Mouse (Mus musculus): ENCODE results near the gene Fmnl2. TPM values are rescaled to one million over a fixed set of nuclear protein-coding genes. Genes with fewer than 3 reads are reported as not detected.

The Fmnl2 gene
- polyA plus RNA-seq, 1 experiment, result 1.3 TPM

GRCm38 (mm10) chr2:53079693-53080286 is 222.1 kb downstream of the Fmnl2 start:
- peak overlapping the region; percentile 99 for H3K27ac ChIP-seq (ENCODE audit: control insufficient read depth, insufficient read depth, low read depth, low read length)
- peaks cover 7% of the 10 kb centered on the region for H3K4me1 ChIP-seq (ENCODE audit: control insufficient read depth, insufficient read depth, low read length)
- TF ChIP-seq CTCF (IDR thresholded peaks at IDR 0.05; ENCODE audit: control insufficient read depth, insufficient read depth, insufficient replicate concordance, low read depth, low read length) (no peak), POLR2A (IDR thresholded peaks at IDR 0.05; ENCODE audit: control insufficient read depth, low read depth, low read length) (no peak)
- H3K36me3 ChIP-seq (ENCODE audit: control insufficient read depth, insufficient read depth, low read length), result no peaks in the 10 kb centered on the region
- no peaks in the 10 kb centered on the region for H3K27me3 ChIP-seq (ENCODE audit: control insufficient read depth, insufficient read depth, low read length)
- H3K4me3 ChIP-seq (ENCODE audit: control insufficient read depth, low read depth, low read length), result no peak overlapping the region; the same call in 1 of the 2 replicates

GRCm38 (mm10) chr2:53082045-53082444 is 224.4 kb downstream of the Fmnl2 start:
- Histone ChIP-seq H3K4me1 (ENCODE audit: control insufficient read depth, insufficient read depth, low read length) (peaks cover 7% of the 10 kb centered on the region), H3K36me3 (ENCODE audit: control insufficient read depth, insufficient read depth, low read length) (no peaks in the 10 kb centered on the region), H3K4me3 (ENCODE audit: control insufficient read depth, low read depth, low read length) (no peak overlapping the region), H3K27me3 (ENCODE audit: control insufficient read depth, insufficient read depth, low read length) (no peaks in the 10 kb centered on the region), H3K27ac (ENCODE audit: control insufficient read depth, insufficient read depth, low read depth, low read length) (no peak overlapping the region)
- TF ChIP-seq CTCF (IDR thresholded peaks at IDR 0.05; ENCODE audit: control insufficient read depth, insufficient read depth, insufficient replicate concordance, low read depth, low read length) (no peak), POLR2A (IDR thresholded peaks at IDR 0.05; ENCODE audit: control insufficient read depth, low read depth, low read length) (no peak)

- H3K27ac ChIP-seq (ENCODE audit: control insufficient read depth, insufficient read depth, low read depth, low read length), result no peak overlapping the region
- H3K4me3 ChIP-seq (ENCODE audit: control insufficient read depth, low read depth, low read length), result no peak overlapping the region
- no peaks in the 10 kb centered on the region for H3K36me3 ChIP-seq (ENCODE audit: control insufficient read depth, insufficient read depth, low read length)
- no peak for TF ChIP-seq CTCF (IDR thresholded peaks at IDR 0.05; ENCODE audit: control insufficient read depth, insufficient read depth, insufficient replicate concordance, low read depth, low read length)
- no peak for TF ChIP-seq POLR2A (IDR thresholded peaks at IDR 0.05; ENCODE audit: control insufficient read depth, low read depth, low read length)
- H3K27me3 ChIP-seq (ENCODE audit: control insufficient read depth, insufficient read depth, low read length), result no peaks in the 10 kb centered on the region
- H3K4me1 ChIP-seq (ENCODE audit: control insufficient read depth, insufficient read depth, low read length), result peaks cover 7% of the 10 kb centered on the region
Observed at GRCm38 (mm10) chr2:53082501-53082900, 224.8 kb downstream of the Fmnl2 start.

DNA sequence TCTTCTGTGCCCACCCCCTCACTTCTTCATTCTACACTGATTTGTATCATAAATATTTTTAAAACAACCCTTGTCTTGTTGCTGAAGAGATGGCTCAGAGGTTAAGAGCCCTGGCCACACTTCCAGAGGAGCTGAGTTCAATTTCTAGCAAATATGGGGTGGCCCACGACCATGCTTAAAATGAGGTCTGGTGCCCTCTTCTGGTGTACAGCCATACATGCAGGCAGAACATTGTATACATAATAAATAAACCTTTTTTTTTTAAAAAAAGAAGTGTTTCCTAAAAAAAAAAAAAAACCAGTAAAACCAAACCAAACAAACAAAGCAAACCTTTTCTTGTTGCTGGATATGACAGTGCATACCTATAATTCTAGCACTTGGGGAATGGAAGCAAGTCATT is 225.6 kb downstream of the Fmnl2 start:
- H3K27ac ChIP-seq (ENCODE audit: control insufficient read depth, insufficient read depth, low read depth, low read length), result no peak overlapping the region

DNA sequence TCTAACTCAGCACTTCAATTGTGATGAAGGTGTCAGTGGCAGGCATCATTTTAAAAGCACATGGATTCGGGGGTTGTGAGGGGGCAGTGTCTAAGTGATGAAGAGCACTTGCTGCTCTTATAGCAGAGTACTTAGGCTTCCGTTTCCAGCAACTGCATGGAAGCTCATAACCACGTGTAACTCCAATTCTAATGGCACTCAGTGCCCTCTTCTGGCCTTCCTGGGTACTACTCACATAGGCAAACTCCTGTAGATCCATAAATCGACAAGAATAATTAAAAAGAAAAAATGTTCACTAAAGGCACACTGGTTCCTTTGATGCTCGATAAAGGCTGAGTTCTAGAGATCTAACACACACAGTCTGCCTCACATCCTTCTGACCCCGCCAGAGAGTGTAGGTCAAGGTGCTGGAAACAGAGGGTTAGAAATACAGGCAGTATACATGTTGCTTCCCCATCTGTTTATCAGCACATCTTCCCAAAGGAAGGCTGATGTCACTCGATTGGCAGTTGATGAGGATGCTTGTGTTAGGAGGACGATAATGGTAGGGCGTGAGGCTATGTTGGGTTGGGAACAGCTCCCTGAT is 228.1 kb downstream of the Fmnl2 start:
- H3K36me3 ChIP-seq (ENCODE audit: control insufficient read depth, insufficient read depth, low read length), result no peaks in the 10 kb centered on the region
- H3K27ac ChIP-seq (ENCODE audit: control insufficient read depth, insufficient read depth, low read depth, low read length), result no peak overlapping the region
- peaks cover 3% of the 10 kb centered on the region; the same call in 1 of the 2 replicates for H3K4me1 ChIP-seq (ENCODE audit: control insufficient read depth, insufficient read depth, low read length)
- TF ChIP-seq POLR2A (IDR thresholded peaks at IDR 0.05; ENCODE audit: control insufficient read depth, low read depth, low read length), result no peak
- no peak for TF ChIP-seq CTCF (IDR thresholded peaks at IDR 0.05; ENCODE audit: control insufficient read depth, insufficient read depth, insufficient replicate concordance, low read depth, low read length)
- no peaks in the 10 kb centered on the region for H3K27me3 ChIP-seq (ENCODE audit: control insufficient read depth, insufficient read depth, low read length)
- H3K4me3 ChIP-seq (ENCODE audit: control insufficient read depth, low read depth, low read length), result no peak overlapping the region

More for the DNA sequence above, 225.6 kb downstream of the Fmnl2 start:
- H3K4me1 ChIP-seq (ENCODE audit: control insufficient read depth, insufficient read depth, low read length), result peaks cover 7% of the 10 kb centered on the region
- no peak overlapping the region for H3K4me3 ChIP-seq (ENCODE audit: control insufficient read depth, low read depth, low read length)
- TF ChIP-seq POLR2A (IDR thresholded peaks at IDR 0.05; ENCODE audit: control insufficient read depth, low read depth, low read length) (no peak), CTCF (IDR thresholded peaks at IDR 0.05; ENCODE audit: control insufficient read depth, insufficient read depth, insufficient replicate concordance, low read depth, low read length) (no peak)
- no peaks in the 10 kb centered on the region for H3K36me3 ChIP-seq (ENCODE audit: control insufficient read depth, insufficient read depth, low read length)
- no peaks in the 10 kb centered on the region for H3K27me3 ChIP-seq (ENCODE audit: control insufficient read depth, insufficient read depth, low read length)

DNA sequence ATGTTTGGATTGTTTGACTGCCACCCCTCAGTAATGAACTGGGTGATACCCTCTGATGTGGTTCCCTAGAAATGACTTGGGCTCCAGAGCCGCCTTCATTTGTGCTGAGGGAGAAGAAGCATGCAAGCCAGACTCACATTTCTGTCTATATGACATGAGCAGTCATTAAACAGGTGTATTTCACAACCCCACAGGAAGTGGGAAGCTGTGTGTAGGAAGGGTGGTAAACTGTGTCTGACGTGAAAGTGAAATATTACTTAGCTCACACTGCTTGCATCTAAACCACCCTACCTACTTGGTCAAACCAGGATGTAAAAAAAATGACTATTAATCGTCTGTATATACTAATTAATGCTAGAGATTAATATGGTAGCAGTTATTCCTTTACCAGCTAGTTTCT is 231.1 kb downstream of the Fmnl2 start:
- H3K4me1 ChIP-seq (ENCODE audit: control insufficient read depth, insufficient read depth, low read length), result no peaks in the 10 kb centered on the region
- TF ChIP-seq CTCF (IDR thresholded peaks at IDR 0.05; ENCODE audit: control insufficient read depth, insufficient read depth, insufficient replicate concordance, low read depth, low read length) (no peak), POLR2A (IDR thresholded peaks at IDR 0.05; ENCODE audit: control insufficient read depth, low read depth, low read length) (no peak)
- H3K27ac ChIP-seq (ENCODE audit: control insufficient read depth, insufficient read depth, low read depth, low read length), result no peak overlapping the region
- H3K4me3 ChIP-seq (ENCODE audit: control insufficient read depth, low read depth, low read length), result no peak overlapping the region
- H3K27me3 ChIP-seq (ENCODE audit: control insufficient read depth, insufficient read depth, low read length), result no peaks in the 10 kb centered on the region
- H3K36me3 ChIP-seq (ENCODE audit: control insufficient read depth, insufficient read depth, low read length), result no peaks in the 10 kb centered on the region

GRCm38 (mm10) chr2:53095031-53095430 is 237.4 kb downstream of the Fmnl2 start:
- H3K27ac ChIP-seq (ENCODE audit: control insufficient read depth, insufficient read depth, low read depth, low read length), result no peak overlapping the region
- H3K27me3 ChIP-seq (ENCODE audit: control insufficient read depth, insufficient read depth, low read length), result no peaks in the 10 kb centered on the region
- no peaks in the 10 kb centered on the region for H3K36me3 ChIP-seq (ENCODE audit: control insufficient read depth, insufficient read depth, low read length)
- TF ChIP-seq POLR2A (IDR thresholded peaks at IDR 0.05; ENCODE audit: control insufficient read depth, low read depth, low read length) (no peak), CTCF (IDR thresholded peaks at IDR 0.05; ENCODE audit: control insufficient read depth, insufficient read depth, insufficient replicate concordance, low read depth, low read length) (no peak)
- no peak overlapping the region for H3K4me3 ChIP-seq (ENCODE audit: control insufficient read depth, low read depth, low read length)
- H3K4me1 ChIP-seq (ENCODE audit: control insufficient read depth, insufficient read depth, low read length), result no peaks in the 10 kb centered on the region

Data from testis, adult 2 months (tissue).